Mouse (Mus musculus) adrenal gland, postnatal 10 days (tissue): ENCODE measurements at regions not wholly inside any gene's neighbourhood (a gene's known extent, or its start where the extent isn't known, plus 50 kb on each side); places are given as distances from the start of the nearest gene placed in this dataset.

ENCODE experiments used
- DNase-seq: peaks from one replicate; pipeline ENCODE4 v3.0.0; 2021; ENCODE audit warnings: mixed read lengths

GRCm38 (mm10) chr10:8667244-8667643 lies 148.6 kb upstream of the Ust start:
- no peak for DNase-seq

- DNase-seq: no peak
Measured at GRCm38 (mm10) chr10:8658934-8659294, 140.3 kb upstream of the Ust start.

- peak; percentile 64 for DNase-seq
Measured at GRCm38 (mm10) chr10:8658024-8658933, 139.7 kb upstream of the Ust start.

DNA sequence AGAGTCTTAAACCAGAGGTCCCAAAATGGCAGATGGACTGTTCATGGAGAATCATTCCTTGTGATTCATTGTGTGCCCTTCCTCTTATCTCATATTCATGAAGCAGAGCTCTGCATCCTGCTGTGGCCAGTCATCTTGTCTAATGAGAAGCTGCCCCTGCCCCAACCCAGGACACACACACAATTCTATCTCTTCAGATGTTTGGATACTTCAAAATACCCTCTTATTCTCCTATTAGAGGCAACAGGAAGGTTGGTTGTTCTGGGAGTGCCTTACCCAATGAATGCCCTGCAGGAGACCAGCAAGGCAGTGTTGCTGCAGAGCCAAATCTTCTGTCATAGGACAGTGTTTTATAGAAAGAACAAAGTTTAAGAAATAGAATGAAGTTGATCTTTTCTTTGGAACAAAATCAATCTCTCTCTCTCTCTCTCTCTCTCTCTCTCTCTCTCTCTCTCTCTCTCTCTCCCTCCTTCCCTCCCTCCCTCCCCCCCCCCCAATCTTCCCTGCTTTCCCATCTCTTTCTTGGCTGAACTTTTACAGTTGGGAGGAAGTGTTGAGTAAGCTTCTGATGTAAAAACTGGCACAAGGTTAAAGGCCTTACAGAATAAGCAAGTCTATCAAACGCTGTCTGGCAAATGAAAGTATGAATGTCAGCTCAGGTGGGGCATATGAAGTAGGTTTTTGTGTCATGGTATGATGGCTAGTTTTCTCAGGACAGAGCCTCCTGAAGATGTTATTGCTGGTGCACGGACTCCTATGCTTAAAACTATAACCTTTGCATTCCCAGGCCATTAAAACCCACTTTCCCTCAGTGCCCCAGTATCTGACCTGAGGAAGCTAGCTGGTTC lies 138.8 kb upstream of the Ust start:
- DNase-seq: no peak

GRCm38 (mm10) chr10:8653651-8654050 lies 135.0 kb upstream of the Ust start:
- DNase-seq: no peak

DNA sequence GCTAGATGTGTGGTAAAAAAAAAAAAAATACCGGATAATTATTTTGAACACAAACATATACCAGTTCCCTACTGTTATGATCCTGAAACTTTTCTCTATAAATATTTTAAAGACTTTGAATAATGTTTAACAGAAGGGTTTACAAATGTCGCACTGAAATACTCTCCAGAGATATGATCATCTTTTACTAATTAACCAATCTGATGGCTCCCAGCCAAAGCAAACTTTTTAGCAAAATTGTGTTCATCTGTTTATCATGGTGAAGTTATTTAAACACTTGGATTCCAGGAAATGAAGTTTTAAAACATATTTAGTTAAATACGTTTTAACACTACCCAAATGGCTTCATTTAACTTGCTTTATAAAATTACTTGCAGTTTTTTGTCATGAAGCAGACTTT lies 123.6 kb upstream of the Ust start:
- DNase-seq: no peak

GRCm38 (mm10) chr10:8624229-8624911 lies 105.7 kb upstream of the Ust start:
- no peak for DNase-seq

DNA sequence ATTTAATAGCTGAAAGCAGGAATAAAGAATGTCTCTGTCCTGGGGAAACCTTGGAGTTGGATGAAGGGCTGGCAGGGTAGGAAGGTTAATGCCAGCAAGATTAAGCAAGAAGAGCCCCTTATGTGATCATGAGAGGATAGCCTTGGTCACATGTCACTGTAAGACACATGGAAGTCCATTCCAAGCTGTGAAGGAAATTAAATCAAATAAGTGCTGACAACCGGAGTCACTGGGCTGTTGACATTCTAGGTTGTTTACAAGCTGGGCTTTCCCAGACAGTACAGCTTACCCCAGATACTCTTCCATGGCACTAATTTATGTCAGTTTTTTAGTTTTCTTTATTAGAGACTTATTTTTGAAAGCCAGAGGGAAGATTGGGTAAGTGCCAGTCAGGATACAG lies 100.1 kb upstream of the Ust start:
- peak; percentile 19 for DNase-seq

GRCm38 (mm10) chr10:8615452-8616025 lies 96.9 kb upstream of the Ust start:
- no peak for DNase-seq

DNA sequence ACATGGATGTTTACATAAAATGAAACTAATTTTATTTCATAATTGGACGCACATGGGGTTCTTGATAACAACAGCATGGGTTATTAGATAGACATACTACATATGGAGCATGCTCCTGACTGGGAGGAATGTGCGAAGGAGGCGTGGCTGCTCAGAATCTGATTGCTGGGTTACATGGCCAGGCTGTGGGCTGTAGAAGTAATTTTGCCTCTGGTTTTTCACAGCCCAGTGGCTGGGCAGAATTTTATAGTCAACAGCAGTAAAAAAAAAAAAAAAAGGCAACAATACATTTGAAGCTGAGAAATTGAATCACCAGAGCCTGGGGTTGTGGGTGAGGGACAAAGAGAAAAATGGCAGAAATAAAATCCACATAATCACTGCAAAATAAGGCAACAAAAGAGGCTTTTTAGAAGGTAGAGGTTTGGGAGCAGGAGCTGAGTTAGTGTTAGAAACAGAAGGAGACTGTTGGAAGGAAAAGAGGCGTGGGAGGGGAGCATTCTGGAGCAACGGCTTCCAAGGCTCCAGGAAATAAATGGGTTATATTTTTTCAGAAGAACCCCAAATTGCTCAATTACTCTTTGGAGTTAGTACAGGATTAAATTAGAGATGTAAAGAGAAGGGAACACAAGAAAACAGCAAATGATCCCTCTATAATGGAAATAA lies 71.4 kb upstream of the Ust start:
- DNase-seq: no peak

GRCm38 (mm10) chr10:8589106-8589505 lies 70.5 kb upstream of the Ust start:
- no peak for DNase-seq

GRCm38 (mm10) chr10:8584389-8584908 lies 65.8 kb upstream of the Ust start:
- no peak for DNase-seq

- no peak for DNase-seq
Measured at GRCm38 (mm10) chr10:8583552-8584388, 65.1 kb upstream of the Ust start.

GRCm38 (mm10) chr10:8580298-8580697 lies 61.7 kb upstream of the Ust start:
- DNase-seq: no peak

- DNase-seq: no peak
Measured at GRCm38 (mm10) chr10:8577642-8578356, 59.2 kb upstream of the Ust start.
